Mouse (Mus musculus) lung, adult 2 months (tissue): Measurements from ENCODE around the gene Muc1.

ENCODE experiments used
- CTCF ChIP-seq: fragments of 200-500 bp; IDR thresholded peaks from 2 replicates; pipeline ENCODE4 v1.5.1; 2011; ENCODE audit warnings: mild to moderate bottlenecking, low read length, control low read depth; ENCODE audit not compliant: insufficient read depth
- POLR2A ChIP-seq: fragments of 200-500 bp; IDR thresholded peaks from 2 replicates; pipeline ENCODE4 v1.6.1; 2011; ENCODE audit warnings: low read depth, mild to moderate bottlenecking, control low read depth, low read length, borderline replicate concordance; ENCODE audit errors: extremely low read depth

- TF ChIP-seq POLR2A (no peak), CTCF (no peak)
Observed at GRCm38 (mm10) chr3:89229276-89229675, 419 bp downstream of the Muc1 start.
